Mouse (Mus musculus): ENCODE measurements around the gene Snupn.

The Snupn gene

GRCm38 (mm10) chr9:57012393-57012792 lies 61.7 kb downstream of the Snupn start:
- DNase-seq (ENCODE audit: low spot score): no peak

GRCm38 (mm10) chr9:57012895-57013294 lies 62.2 kb downstream of the Snupn start:
- no peak for DNase-seq (ENCODE audit: low spot score)

GRCm38 (mm10) chr9:57013756-57014155 lies 63.1 kb downstream of the Snupn start:
- no peak for DNase-seq (ENCODE audit: low spot score)

GRCm38 (mm10) chr9:57014766-57015165 lies 64.1 kb downstream of the Snupn start:
- no peak for DNase-seq (ENCODE audit: low spot score)

- DNase-seq (ENCODE audit: low spot score): no peak
Measured at GRCm38 (mm10) chr9:57017631-57018030, 67.0 kb downstream of the Snupn start.

GRCm38 (mm10) chr9:57031756-57032155 lies 81.1 kb downstream of the Snupn start:
- DNase-seq (ENCODE audit: low spot score): no peak

Data from T-cell, adult 2 months (primary cell).